Mouse (Mus musculus) spleen, adult 12 weeks (tissue): ENCODE measurements around the gene Rasa3.
A peak's percentile ranks its signal among the peaks of the same experiment; 100 is the strongest.

ENCODE experiments used
- DNase-seq: peaks from one replicate; pipeline ENCODE4 v3.0.0; 2022; ENCODE audit warnings: low spot score

Gene Rasa3

DNA sequence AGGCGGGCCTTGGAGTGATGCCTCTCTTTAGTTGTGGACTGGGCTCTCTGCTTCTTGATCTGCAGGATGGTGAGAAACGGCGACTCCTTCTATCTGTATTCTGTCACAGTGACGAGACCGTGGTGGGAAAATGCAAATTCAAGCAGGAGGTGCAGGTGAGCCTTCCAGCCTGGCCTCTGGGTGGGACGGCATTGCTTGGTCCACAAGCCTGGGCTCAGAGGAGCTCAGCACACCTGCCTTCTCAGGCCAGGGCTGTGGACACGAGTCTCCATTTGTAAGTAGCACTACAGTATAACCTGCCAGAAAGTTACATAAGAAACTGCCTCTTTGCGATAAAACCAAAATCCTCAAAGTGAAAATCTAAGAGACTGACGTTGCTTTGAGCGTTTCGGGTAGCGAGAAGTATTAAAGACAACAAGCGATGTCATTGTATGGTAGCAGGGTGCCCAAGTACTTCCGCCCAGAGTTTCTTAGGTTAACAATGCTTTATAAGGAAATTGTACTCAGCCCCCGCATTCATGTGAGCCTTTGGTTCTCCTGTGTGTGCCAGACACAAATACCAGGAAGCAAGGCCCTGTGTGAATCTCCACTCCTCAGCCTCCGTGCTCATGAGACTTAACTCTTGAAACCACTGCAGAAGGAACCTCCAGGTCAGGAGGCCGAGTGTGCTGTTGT, 60.4 kb downstream of the Rasa3 start:
- no peak for DNase-seq

GRCm38 (mm10) chr8:13614924-13615391, 62.4 kb downstream of the Rasa3 start:
- no peak for DNase-seq

- no peak for DNase-seq
Observed at GRCm38 (mm10) chr8:13614136-13614535, 63.3 kb downstream of the Rasa3 start.

GRCm38 (mm10) chr8:13611702-13612101, 65.7 kb downstream of the Rasa3 start:
- no peak for DNase-seq

- no peak for DNase-seq
Observed at GRCm38 (mm10) chr8:13609971-13610370, 67.4 kb downstream of the Rasa3 start.

DNA sequence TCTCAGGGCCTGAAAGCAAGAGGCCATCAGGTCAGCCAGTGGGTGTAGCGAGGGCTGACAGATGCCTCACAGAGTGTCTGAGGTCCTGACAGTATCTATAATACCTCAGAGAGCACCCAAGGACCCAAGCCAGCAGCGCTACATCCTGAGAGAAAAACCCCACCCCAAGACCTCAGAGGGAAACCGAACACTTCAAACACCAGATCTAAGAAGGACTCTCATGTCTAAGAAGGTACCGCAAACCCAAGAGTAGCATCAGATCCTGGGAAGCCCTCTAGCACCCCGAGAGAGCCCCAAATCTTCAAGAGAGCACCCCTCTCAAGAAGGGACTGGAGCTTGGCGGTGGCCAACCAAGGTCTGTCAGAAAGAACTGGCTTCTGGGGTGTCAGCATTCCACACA, 68.5 kb downstream of the Rasa3 start:
- no peak for DNase-seq

DNA sequence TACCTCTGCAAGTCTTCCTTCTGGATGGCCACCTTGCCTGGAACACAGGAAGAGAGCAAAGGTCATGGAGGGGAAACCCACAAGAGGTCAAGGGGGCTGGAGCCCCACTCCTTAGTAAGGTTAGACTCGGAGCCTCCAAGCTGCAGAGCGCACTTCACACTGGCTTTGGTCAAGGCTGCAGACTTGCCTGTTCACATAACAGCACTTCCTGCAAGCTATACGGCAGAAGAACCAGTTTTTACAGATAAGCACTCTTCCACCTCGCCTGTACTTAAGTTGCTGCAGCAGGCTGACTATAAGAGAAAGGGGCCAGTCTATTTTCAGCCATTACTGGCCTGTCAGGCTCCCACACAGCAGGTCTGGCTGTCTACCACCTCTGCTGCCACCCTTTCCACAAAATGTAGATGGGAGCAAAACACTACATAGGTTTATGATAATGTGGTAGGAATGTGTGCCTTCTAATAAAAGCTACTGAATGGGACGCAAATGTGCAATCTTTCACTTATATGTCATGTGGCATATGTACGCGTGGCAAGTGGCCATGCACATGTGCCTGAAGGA, 71.4 kb downstream of the Rasa3 start:
- no peak for DNase-seq

- peak; percentile 14 for DNase-seq
Observed at GRCm38 (mm10) chr8:13602621-13603020, 74.8 kb downstream of the Rasa3 start.

DNA sequence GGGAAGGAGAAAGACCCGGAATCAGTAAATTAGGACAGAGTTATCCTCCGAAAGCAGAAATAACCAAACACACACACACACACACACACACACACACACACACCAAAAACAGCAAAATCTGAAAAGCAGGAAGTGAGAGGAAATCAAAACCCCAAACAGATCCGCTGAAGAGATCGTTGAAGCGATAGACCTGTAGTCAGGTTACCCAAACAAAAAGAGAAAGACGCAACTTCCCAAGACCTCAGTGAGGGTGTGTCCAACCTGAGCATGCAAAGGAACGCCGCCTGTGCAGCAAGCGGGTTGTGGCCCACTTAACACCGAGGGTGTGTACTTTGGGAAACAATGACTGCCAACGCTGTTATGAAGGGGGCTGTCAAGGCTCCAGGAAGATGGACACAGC, 76.2 kb downstream of the Rasa3 start:
- peak; percentile 24 for DNase-seq

DNA sequence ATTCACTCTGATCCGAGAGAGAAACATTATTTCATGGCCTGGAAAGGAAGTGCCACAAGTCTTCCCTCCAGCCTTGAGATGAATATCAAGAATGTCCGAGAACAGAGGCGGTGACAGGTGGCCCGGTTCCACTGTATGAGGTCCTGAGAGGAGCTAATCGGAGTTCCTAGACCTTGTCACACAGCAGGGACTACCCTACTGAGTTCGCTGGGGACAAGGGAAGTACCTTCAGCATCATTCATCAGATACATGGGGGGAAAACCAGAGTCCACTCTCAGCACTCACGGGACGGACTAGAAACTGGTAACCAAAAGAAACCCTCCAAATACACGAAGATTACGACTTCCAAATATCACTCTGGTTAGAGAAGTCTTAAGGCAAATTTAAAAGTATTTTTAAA, 76.7 kb downstream of the Rasa3 start:
- no peak for DNase-seq

DNA sequence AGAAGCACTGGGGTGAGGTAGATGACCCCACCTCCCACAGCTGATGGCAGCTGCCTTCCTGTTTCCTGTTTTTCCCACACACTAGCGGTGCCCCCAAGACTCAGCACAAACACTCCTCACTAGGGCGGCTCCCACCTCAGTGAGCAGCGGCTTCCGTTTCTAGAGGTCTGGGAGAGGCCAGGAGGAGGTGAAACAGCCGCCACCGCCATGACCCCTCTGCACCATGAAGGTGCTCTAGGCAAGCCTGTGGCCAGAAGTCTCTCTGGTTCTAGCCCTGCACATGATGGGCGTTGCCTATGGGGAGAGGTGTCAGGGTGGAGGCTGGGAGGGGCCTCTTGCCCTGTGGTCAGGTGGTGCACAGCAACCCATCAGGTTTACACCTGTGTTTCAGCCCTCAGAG, 77.2 kb downstream of the Rasa3 start:
- peak; percentile 53 for DNase-seq

DNA sequence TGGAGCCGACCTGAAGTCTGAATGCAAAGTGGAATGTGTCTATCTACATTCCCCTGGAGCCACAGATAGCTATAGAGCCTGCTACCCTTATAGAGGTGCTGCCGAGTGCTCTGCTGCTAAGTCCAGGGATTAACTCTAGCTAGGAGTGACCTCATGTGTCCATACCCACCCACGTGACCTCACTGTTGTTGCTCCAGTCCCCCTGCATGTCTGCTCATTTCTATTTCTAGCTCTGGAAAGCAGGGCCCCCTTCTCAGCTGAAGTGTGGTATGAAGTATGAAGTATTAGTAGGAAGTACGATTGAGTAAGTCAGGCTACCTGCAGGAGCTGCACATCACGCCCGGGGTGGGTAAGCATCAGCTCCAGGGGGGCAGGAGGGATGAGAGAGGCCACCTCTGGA, 79.6 kb downstream of the Rasa3 start:
- no peak for DNase-seq

GRCm38 (mm10) chr8:13595861-13596260, 81.5 kb downstream of the Rasa3 start:
- no peak for DNase-seq

- DNase-seq = peak; percentile 63
Observed at GRCm38 (mm10) chr8:13594884-13595323, 82.5 kb downstream of the Rasa3 start.

- no peak for DNase-seq
Observed at GRCm38 (mm10) chr8:13593340-13593739, 84.1 kb downstream of the Rasa3 start.

GRCm38 (mm10) chr8:13591246-13591645, 86.2 kb downstream of the Rasa3 start:
- no peak for DNase-seq

DNA sequence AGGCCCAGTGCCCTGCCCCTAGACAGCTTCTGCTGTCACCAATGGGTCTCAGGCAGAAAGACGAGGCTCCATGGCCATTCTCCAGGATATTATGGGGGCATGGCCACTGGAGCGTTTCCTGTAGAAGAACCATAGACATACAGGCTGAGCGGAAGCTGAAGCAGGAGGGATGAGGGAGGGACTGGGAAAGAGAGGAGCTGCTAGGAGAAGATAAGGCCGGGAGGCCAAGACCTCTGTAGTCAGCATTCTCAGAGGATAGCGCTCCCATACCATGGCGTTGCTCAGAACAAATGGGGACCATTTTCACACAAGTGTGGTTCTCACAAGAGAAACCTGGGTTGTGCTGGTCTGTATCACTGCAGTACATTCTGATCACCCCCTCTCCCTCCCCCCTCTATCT, 88.3 kb downstream of the Rasa3 start:
- no peak for DNase-seq

- no peak for DNase-seq
Observed at GRCm38 (mm10) chr8:13584652-13585051, 92.8 kb downstream of the Rasa3 start.

DNA sequence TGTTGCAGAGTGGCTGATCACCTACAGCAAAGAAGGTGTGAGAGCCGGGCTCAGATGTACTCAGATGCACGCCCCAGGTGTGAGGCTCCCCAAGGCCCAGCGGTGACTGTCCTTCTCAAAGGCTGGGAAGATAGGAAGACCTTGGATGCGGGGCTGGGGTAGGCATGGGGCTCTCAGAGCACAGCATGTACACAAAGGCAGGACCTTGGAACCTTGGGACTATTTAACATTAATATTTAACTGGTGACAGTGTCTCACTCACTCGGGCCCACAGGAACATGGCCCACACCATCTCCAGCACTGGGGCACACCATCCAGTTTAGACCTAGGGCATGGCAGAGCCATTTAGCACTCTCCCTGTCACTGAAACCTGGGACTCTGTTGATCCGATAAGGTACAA, 99.5 kb downstream of the Rasa3 start:
- no peak for DNase-seq

DNA sequence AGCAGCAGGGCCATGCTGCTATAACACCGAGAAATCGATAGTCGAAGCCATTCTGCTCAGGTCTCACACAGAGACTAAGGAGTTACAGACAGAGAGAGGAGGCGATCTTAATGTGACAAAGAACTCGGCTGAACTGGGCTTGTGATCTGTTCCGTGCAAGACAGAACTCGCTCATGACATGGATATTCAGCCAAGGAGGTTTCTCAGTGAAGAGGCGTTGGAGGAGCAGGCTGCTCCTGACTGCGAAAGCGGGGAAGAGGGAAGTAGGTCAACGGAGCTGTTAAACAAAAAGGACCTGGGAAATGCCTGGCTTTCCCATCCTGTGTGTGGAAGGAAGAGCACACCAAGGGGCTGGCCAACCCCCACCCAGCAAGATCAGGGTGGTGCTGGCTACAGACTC, 105.4 kb downstream of the Rasa3 start:
- DNase-seq = no peak

DNA sequence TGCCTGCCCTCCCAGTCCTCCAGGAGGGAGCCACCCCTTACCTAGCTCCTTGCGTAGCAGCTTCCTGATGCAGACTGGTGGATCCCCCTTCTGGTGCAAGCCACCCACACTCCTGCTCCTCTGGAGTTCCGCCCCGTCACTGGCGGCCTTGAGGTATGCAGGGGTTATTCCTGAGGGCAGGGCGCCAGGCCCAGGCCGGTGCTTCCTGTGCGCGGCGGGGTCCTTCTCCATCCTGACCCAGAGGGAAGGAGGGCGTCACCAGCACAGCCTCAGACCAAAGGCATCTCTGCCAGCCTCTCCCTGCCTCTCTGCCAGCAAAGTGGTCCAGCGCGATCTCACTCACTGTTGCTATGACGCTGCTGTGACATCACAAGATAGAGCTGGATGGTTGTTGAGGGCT, 115.3 kb downstream of the Rasa3 start, which contains the start of gene 1700029H14Rik:
1700029H14Rik (minus strand) TSS at position 344 of the 400 bp plus-strand sequence.
- DNase-seq = no peak

- DNase-seq = no peak
Observed at GRCm38 (mm10) chr8:13557526-13557925, 119.9 kb downstream of the Rasa3 start.

DNA sequence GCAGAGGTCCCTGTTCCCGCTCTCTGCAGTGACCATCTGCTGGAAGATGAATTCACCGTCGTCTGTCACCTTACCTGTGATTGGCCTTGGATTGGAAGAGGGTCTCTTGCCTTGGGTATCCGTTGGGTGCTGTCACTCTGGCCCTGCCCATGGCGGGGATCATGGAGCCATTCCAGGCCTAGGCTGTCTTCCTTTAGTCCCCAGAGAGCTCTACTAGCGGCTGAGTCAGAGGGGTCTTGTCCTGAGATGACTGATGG, 125.9 kb downstream of the Rasa3 start:
- no peak for DNase-seq
